Mouse (Mus musculus) heart, postnatal 36 days (tissue): ENCODE results near the gene Tmem97. TPM values are rescaled to one million over a fixed set of nuclear protein-coding genes. Genes with fewer than 3 reads are reported as not detected.

Source experiments
- DNase-seq, 2 experiments: peaks; one replicate each; pipeline ENCODE4 v3.0.0; 2021 to 2022
- intact Hi-C: fragments of 180-260 bp; cut with DNase I; formaldehyde crosslinking; loops from one replicate; pipeline ENCODE4 v1.15.1; 2025
- total RNA-seq, 2 experiments: library from RNA; stranded (reverse); gene quantifications; 2 replicates each; pipeline ENCODE4 v1.2.3; 2021

Tmem97 gene
- total RNA-seq, 2 experiments from 2014 or later, result 4.8 to 5.1 TPM

- intact Hi-C loops, result no loop called here
- no peak for DNase-seq
Observed at GRCm38 (mm10) chr11:78521880-78522279, 28.7 kb downstream of the Tmem97 start.

GRCm38 (mm10) chr11:78518931-78519330 lies 31.6 kb downstream of the Tmem97 start:
- no peak for DNase-seq
- intact Hi-C loops, result no loop called here

GRCm38 (mm10) chr11:78515549-78516325 lies 34.8 kb downstream of the Tmem97 start:
- intact Hi-C loops, result no loop called here
- no peak for DNase-seq

- intact Hi-C loops, result loop anchor here (2.0 kb wide), 1 partner anchor 18 kb away; no protein-coding TSS in a partner anchor
- no peak for DNase-seq
Observed at GRCm38 (mm10) chr11:78513106-78513790, 37.3 kb downstream of the Tmem97 start.

- peak; percentile 87 to 89 for DNase-seq
- intact Hi-C loops, result loop anchor here (2.0 kb wide), 1 partner anchor 19 kb away; no protein-coding TSS in a partner anchor
Observed at GRCm38 (mm10) chr11:78512025-78512957, 38.3 kb downstream of the Tmem97 start, which contains the start of the genes Tmem199 and Poldip2. Gene Tmem199 (minus strand): TSS chr11:78512172. Gene Poldip2 (plus strand): TSS chr11:78512193.

GRCm38 (mm10) chr11:78509148-78509547 lies 41.4 kb downstream of the Tmem97 start:
- DNase-seq, result no peak
- intact Hi-C loops, result loop anchor here (1.0 kb wide), 1 partner anchor 21 kb away; no protein-coding TSS in a partner anchor

GRCm38 (mm10) chr11:78505430-78505829 lies 45.1 kb downstream of the Tmem97 start:
- DNase-seq, result no peak
- intact Hi-C loops, result no loop called here

GRCm38 (mm10) chr11:78502909-78503650 lies 47.5 kb downstream of the Tmem97 start, which contains the start of gene Sebox:
Gene Sebox (plus strand): TSS chr11:78503447.
- intact Hi-C loops, result no loop called here
- DNase-seq, result no peak

- no peak for DNase-seq
- intact Hi-C loops, result no loop called here
Observed at GRCm38 (mm10) chr11:78501529-78501928, 49.0 kb downstream of the Tmem97 start.

- intact Hi-C loops, result no loop called here
Observed at GRCm38 (mm10) chr11:78500623-78501202, 49.9 kb downstream of the Tmem97 start.

GRCm38 (mm10) chr11:78499543-78499942 lies 51.0 kb downstream of the Tmem97 start:
- intact Hi-C loops, result no loop called here
- no peak for DNase-seq

More at GRCm38 (mm10) chr11:78500623-78501202, 49.9 kb downstream of the Tmem97 start:
- no peak for DNase-seq

- peak in 1 of 2 experiments; percentile 52 for DNase-seq
- intact Hi-C loops, result no loop called here
Observed at GRCm38 (mm10) chr11:78499004-78499403, 51.6 kb downstream of the Tmem97 start, which contains the start of gene Vtn. Gene Vtn (plus strand): TSS chr11:78499091.

- DNase-seq, result peak; percentile 88
- intact Hi-C loops, result no loop called here
Observed at GRCm38 (mm10) chr11:78497544-78498522, 52.7 kb downstream of the Tmem97 start, which contains the start of gene Sarm1. Gene Sarm1 (minus strand): TSS chr11:78497754.

GRCm38 (mm10) chr11:78497071-78497541 lies 53.5 kb downstream of the Tmem97 start:
- intact Hi-C loops, result no loop called here
- DNase-seq, result peak in 1 of 2 experiments; percentile 13

- DNase-seq, result peak in 1 of 2 experiments; percentile 35
Observed at GRCm38 (mm10) chr11:78495904-78496303, 54.7 kb downstream of the Tmem97 start.

More at GRCm38 (mm10) chr11:78495904-78496303, 54.7 kb downstream of the Tmem97 start:
- intact Hi-C loops, result no loop called here
